Mouse (Mus musculus) MEL (cell line): ENCODE measurements around the gene Zic1.

Source experiments
- BHLHE40 ChIP-seq: IDR thresholded peaks from 2 replicates; pipeline ENCODE4 v1.6.1; 2012; ENCODE audit warnings: low read depth, mild to moderate bottlenecking, inconsistent platforms, low read length, improper control_type of control experiment, borderline replicate concordance
- CTCF ChIP-seq, 3 experiments: IDR thresholded peaks in 2 of 3; conservative IDR thresholded peaks in 1 of 3; 2 replicates each; pipeline ENCODE4 v1.5.1; 2011 to 2012; ENCODE audit warnings: low read length in 3 of 3, low read depth in 2 of 3, mild to moderate bottlenecking in 2 of 3, improper control_type of control experiment in 1 of 3, inconsistent platforms in 1 of 3, mixed read lengths in 1 of 3, moderate library complexity in 1 of 3; ENCODE audit not compliant: control insufficient read depth in 1 of 3, insufficient read depth in 1 of 3, poor library complexity in 1 of 3, severe bottlenecking in 1 of 3
- ETS1 ChIP-seq: IDR thresholded peaks from 2 replicates; pipeline ENCODE4 v1.6.1; 2012; ENCODE audit warnings: low read depth, mild to moderate bottlenecking, inconsistent platforms, low read length, improper control_type of control experiment, moderate library complexity
- MEF2A ChIP-seq: IDR thresholded peaks from 2 replicates; pipeline ENCODE4 v1.6.1; 2014; ENCODE audit warnings: low read depth, mild to moderate bottlenecking, inconsistent platforms, low read length, improper control_type of control experiment; ENCODE audit not compliant: poor library complexity, insufficient replicate concordance, severe bottlenecking; ENCODE audit errors: extremely low read depth
- MXI1 ChIP-seq: IDR thresholded peaks from 2 replicates; pipeline ENCODE4 v1.6.1; 2011; ENCODE audit warnings: mild to moderate bottlenecking, low read depth, low read length, improper control_type of control experiment
- POLR2A ChIP-seq, 2 experiments: IDR thresholded peaks; 2 replicates each; pipeline ENCODE4 v1.6.1; 2011 to 2012; ENCODE audit warnings: low read length in 2 of 2, mild to moderate bottlenecking in 2 of 2, control low read depth in 1 of 2, improper control_type of control experiment in 1 of 2, low read depth in 1 of 2, moderate library complexity in 1 of 2; ENCODE audit not compliant: control insufficient read depth in 1 of 2, insufficient read depth in 1 of 2, poor library complexity in 1 of 2
- TAL1 ChIP-seq: IDR thresholded peaks from 2 replicates; pipeline ENCODE4 v1.6.1; 2012; ENCODE audit warnings: mild to moderate bottlenecking, inconsistent platforms, low read length, moderate library complexity, mixed read lengths
- TCF12 ChIP-seq: IDR thresholded peaks from 2 replicates; pipeline ENCODE4 v1.6.1; 2014; ENCODE audit warnings: low read depth, mild to moderate bottlenecking, inconsistent platforms, low read length, improper control_type of control experiment, moderate library complexity

DNA sequence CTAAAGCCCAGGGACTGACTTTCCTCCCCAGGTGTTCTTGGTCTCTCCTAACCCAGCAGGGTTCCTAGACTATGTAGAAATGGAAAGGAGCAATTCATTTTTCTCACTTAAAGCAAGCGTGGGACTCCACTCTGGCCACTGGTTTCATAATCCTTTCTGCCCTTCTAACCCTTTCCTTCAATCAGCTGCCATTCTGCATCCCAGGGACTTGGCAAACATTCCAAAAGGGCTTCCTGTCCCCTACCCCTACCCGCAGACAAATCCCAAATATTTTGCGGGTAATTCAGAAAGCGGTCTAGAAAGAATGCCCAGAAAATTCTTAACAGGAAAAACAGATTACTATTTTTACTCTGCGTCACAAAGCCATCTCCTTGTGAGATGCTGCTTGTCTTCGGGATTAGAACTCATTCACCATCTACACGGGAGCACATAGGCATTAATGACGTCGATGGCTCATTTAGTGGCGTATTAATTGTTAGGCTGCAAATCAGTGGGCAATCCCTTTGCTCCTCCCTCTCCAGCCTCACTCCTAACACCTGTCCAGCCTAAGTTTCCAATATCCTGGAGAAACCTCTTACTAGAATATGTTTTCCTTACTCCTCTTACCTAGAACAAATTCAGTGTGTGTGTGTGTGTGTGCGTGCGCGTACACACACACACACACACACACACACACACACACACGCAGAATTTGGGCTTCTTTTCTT is 29.6 kb upstream of the Zic1 start:
- no peak for TF ChIP-seq TCF12
- no peak for TF ChIP-seq MXI1
- no peak for TF ChIP-seq TAL1
- TF ChIP-seq ETS1: no peak
- no peak for TF ChIP-seq BHLHE40
- TF ChIP-seq CTCF (IDR thresholded peaks at IDR 0.05 in 2 of 3, conservative IDR thresholded peaks at IDR 0.05 in 1 of 3; ENCODE audit: control insufficient read depth in 1 of 3, insufficient read depth in 1 of 3, low read depth in 2 of 3, low read length in 3 of 3, poor library complexity in 1 of 3, severe bottlenecking in 1 of 3): no peak
- no peak for TF ChIP-seq MEF2A
- no peak for TF ChIP-seq POLR2A (IDR thresholded peaks at IDR 0.05; ENCODE audit: control insufficient read depth in 1 of 2, insufficient read depth in 1 of 2, low read depth in 1 of 2, low read length in 2 of 2, poor library complexity in 1 of 2)
